Mouse (Mus musculus): ENCODE measurements around the gene F8a. TPM values are rescaled to one million over a fixed set of nuclear protein-coding genes. Genes with fewer than 3 reads are reported as not detected.

F8a gene
- 6.4 TPM for polyA plus RNA-seq (2014; fragmentation: Illumina TruSeq; extraction: RNeasy Lipid Tissue Mini Kit (QIAGEN cat#74804); ENCODE audit: insufficient read depth, low read depth, low replicate concordance)

DNA sequence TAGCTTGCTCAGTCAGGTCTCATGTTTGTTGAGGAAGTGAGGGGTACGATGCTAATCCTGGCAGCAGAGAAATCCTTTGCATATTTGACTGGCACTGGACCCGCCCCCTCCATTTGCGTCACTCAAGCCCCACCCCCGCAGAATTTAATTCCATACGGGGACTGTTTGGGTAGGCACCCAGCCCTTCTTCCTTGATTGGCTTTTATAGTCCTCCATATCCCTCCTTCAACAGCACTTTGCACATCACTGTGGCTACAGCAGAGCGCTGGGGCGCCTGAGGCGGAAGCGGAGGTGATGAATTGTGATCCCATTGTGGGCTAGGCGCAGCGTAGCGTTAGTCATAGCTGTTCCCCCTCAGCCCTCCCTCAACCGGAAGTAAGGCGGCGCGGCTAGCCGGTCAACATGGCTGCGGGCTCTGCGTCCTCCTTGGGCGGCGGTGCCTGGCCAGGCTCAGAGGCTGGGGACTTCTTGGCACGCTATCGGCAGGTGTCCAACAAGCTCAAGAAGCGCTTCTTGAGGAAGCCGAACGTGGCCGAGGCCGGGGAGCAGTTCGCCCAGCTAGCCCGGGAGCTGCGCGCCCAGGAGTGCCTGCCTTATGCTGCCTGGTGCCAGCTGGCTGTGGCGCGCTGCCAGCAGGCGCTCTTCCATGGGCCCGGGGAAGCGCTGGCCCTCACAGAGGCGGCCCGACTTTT, at the start of gene F8a:
Gene F8a, plus strand, starts transcription at position 378 of the 692 bp plus-strand sequence.

DNA sequence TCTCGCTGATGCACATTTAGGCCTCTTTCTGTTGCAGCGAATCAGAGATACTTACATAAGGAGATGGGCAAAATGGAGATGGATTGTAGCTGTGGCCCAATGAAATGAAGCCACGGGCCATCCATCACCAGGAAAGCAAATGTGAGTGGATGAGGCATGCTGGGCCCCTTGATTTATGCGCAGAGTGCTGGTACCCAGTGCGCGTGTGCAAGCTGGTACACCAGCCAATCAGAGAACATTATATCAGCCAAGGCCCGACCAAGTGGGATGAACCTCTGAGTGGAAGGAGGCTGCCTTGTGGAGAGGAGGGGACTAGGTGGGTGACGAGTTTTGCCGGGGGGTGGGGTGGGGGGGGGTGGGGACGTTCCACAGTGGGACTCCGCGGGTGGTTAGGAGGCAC, 36.2 kb upstream of the F8a start, which contains the start of gene Xlr3b:
Gene Xlr3b, plus strand, starts transcription at position 274 of the 400 bp plus-strand sequence.

DNA sequence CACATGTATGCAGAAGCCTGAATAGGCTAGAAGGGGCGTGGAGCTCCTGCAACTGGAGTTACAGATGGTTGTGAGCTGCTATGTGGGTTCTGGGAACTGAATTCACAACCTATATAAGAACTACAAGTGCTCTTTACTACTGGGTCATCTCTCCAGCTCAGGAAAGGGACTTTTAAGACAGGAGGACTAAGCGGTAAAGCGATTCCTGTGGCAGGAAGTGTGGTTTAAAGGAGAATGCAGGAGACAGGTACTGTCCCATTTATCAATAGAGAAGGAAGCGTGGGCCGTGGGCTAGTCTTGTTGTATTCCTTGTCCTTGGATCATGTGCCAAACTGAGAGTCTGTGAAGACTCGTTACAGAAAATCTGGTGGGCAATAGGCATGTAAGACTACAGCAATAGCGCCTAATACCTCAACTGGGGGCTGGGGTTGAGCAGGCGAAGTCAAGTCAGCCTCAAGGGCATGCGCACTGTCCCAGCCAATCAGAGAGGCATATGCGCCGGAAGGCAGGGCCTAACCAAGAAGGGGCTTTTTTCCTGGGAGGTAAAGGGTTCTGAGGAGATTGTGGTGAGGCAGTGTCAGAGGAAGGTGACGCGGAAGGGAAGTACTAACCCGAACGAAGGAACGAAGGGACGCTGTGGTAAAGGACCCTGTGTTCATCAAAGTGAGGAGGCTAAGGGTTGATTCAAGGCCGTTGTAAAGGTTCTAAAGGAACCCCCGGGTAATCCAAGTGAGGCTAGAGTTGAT, 14.1 kb upstream of the F8a start, which contains the start of gene Xlr4b:
Gene Xlr4b, plus strand, starts transcription at position 515 of the 746 bp plus-strand sequence.

DNA sequence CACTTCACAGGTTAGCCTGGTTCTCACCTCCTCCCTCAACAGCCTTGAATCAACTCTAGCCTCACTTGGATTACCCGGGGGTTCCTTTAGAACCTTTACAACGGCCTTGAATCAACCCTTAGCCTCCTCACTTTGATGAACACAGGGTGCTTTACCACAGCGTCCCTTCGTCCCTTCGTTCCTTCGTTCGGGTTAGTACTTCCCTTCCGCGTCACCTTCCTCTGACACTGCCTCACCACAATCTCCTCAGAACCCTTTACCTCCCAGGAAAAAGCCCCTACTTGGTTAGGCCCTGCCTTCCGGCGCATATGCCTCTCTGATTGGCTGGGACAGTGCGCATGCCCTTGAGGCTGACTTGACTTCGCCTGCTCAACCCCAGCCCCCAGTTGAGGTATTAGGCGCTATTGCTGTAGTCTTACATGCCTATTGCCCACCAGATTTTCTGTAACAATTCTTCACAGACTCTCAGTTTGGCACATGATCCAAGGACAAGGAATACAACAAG, 14.8 kb downstream of the F8a start, which contains the start of gene Xlr4c:
Gene Xlr4c, minus strand, starts transcription at position 310 of the 505 bp plus-strand sequence.

DNA sequence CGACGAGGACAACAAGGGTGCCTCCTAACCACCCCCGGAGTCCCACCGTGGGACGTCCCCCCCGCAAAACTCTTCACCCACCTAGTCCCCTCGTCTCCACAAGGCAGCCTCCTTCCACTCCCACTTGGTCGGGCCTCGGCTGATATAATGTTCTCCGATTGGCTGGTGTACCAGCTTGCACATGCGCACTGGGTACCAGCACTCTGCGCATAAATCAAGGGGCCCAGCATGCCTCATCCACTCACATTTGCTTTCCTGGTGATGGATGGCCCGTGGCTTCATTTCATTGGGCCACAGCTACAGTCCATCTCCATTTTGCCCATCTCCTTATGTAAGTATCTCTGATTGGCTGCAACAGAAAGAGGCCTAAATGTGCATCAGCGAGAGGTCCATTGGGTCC, 37.2 kb downstream of the F8a start, which contains the start of gene Xlr3c:
Gene Xlr3c, minus strand, starts transcription at position 121 of the 400 bp plus-strand sequence.

Other genes starting within 250 kb of the F8a start
- gene Zfp185, start 241.0 kb upstream of the F8a start, polyA plus RNA-seq (2014; fragmentation: Illumina TruSeq; extraction: RNeasy Lipid Tissue Mini Kit (QIAGEN cat#74804); ENCODE audit: insufficient read depth, low read depth, low replicate concordance) = 4.2 TPM
- not detected for gene Pnma5, start 191.2 kb upstream of the F8a start, polyA plus RNA-seq (2014; fragmentation: Illumina TruSeq; extraction: RNeasy Lipid Tissue Mini Kit (QIAGEN cat#74804); ENCODE audit: insufficient read depth, low read depth, low replicate concordance)
- not detected for gene Pnma3, start 163.5 kb upstream of the F8a start, polyA plus RNA-seq (2014; fragmentation: Illumina TruSeq; extraction: RNeasy Lipid Tissue Mini Kit (QIAGEN cat#74804); ENCODE audit: insufficient read depth, low read depth, low replicate concordance)
- gene Xlr4a, start 145.8 kb upstream of the F8a start, polyA plus RNA-seq (2014; fragmentation: Illumina TruSeq; extraction: RNeasy Lipid Tissue Mini Kit (QIAGEN cat#74804); ENCODE audit: insufficient read depth, low read depth, low replicate concordance) = 2.3 TPM
- gene Xlr3a, start 131.2 kb upstream of the F8a start, polyA plus RNA-seq (2014; fragmentation: Illumina TruSeq; extraction: RNeasy Lipid Tissue Mini Kit (QIAGEN cat#74804); ENCODE audit: insufficient read depth, low read depth, low replicate concordance) = 0.30 TPM
- not detected for gene Gm14685, start 111.2 kb upstream of the F8a start, polyA plus RNA-seq (2014; fragmentation: Illumina TruSeq; extraction: RNeasy Lipid Tissue Mini Kit (QIAGEN cat#74804); ENCODE audit: insufficient read depth, low read depth, low replicate concordance)
- gene Xlr5b, start 79.5 kb upstream of the F8a start, polyA plus RNA-seq (2014; fragmentation: Illumina TruSeq; extraction: RNeasy Lipid Tissue Mini Kit (QIAGEN cat#74804); ENCODE audit: insufficient read depth, low read depth, low replicate concordance) = not detected
- 0.70 TPM for gene DXBay18, start 78.8 kb upstream of the F8a start, polyA plus RNA-seq (2014; fragmentation: Illumina TruSeq; extraction: RNeasy Lipid Tissue Mini Kit (QIAGEN cat#74804); ENCODE audit: insufficient read depth, low read depth, low replicate concordance)
- gene Spin2d, start 51.3 kb upstream of the F8a start, polyA plus RNA-seq (2014; fragmentation: Illumina TruSeq; extraction: RNeasy Lipid Tissue Mini Kit (QIAGEN cat#74804); ENCODE audit: insufficient read depth, low read depth, low replicate concordance) = not detected
- gene Xlr3b, start 36.1 kb upstream of the F8a start, polyA plus RNA-seq (2014; fragmentation: Illumina TruSeq; extraction: RNeasy Lipid Tissue Mini Kit (QIAGEN cat#74804); ENCODE audit: insufficient read depth, low read depth, low replicate concordance) = 1.1 TPM
- gene Xlr4b, start 14.0 kb upstream of the F8a start, polyA plus RNA-seq (2014; fragmentation: Illumina TruSeq; extraction: RNeasy Lipid Tissue Mini Kit (QIAGEN cat#74804); ENCODE audit: insufficient read depth, low read depth, low replicate concordance) = 3.0 TPM
- 1.5 TPM for gene Xlr4c, start 14.8 kb downstream of the F8a start, polyA plus RNA-seq (2014; fragmentation: Illumina TruSeq; extraction: RNeasy Lipid Tissue Mini Kit (QIAGEN cat#74804); ENCODE audit: insufficient read depth, low read depth, low replicate concordance)
- not detected for gene Xlr3c, start 37.1 kb downstream of the F8a start, polyA plus RNA-seq (2014; fragmentation: Illumina TruSeq; extraction: RNeasy Lipid Tissue Mini Kit (QIAGEN cat#74804); ENCODE audit: insufficient read depth, low read depth, low replicate concordance)
- not detected for gene Xlr5a, start 64.7 kb downstream of the F8a start, polyA plus RNA-seq (2014; fragmentation: Illumina TruSeq; extraction: RNeasy Lipid Tissue Mini Kit (QIAGEN cat#74804); ENCODE audit: insufficient read depth, low read depth, low replicate concordance)
- not detected for gene Xlr5c, start 64.7 kb downstream of the F8a start, polyA plus RNA-seq (2014; fragmentation: Illumina TruSeq; extraction: RNeasy Lipid Tissue Mini Kit (QIAGEN cat#74804); ENCODE audit: insufficient read depth, low read depth, low replicate concordance)
- not detected for gene Gm45015, start 108.5 kb downstream of the F8a start, polyA plus RNA-seq (2014; fragmentation: Illumina TruSeq; extraction: RNeasy Lipid Tissue Mini Kit (QIAGEN cat#74804); ENCODE audit: insufficient read depth, low read depth, low replicate concordance)
- 4.8 TPM for gene Zfp275, start 114.3 kb downstream of the F8a start, polyA plus RNA-seq (2014; fragmentation: Illumina TruSeq; extraction: RNeasy Lipid Tissue Mini Kit (QIAGEN cat#74804); ENCODE audit: insufficient read depth, low read depth, low replicate concordance)
- not detected for gene Gm18336, start 170.4 kb downstream of the F8a start, polyA plus RNA-seq (2014; fragmentation: Illumina TruSeq; extraction: RNeasy Lipid Tissue Mini Kit (QIAGEN cat#74804); ENCODE audit: insufficient read depth, low read depth, low replicate concordance)
- gene Zfp92, start 182.8 kb downstream of the F8a start, polyA plus RNA-seq (2014; fragmentation: Illumina TruSeq; extraction: RNeasy Lipid Tissue Mini Kit (QIAGEN cat#74804); ENCODE audit: insufficient read depth, low read depth, low replicate concordance) = not detected
- 0.49 TPM for gene Trex2, start 207.1 kb downstream of the F8a start, polyA plus RNA-seq (2014; fragmentation: Illumina TruSeq; extraction: RNeasy Lipid Tissue Mini Kit (QIAGEN cat#74804); ENCODE audit: insufficient read depth, low read depth, low replicate concordance)
- gene Haus7, start 230.8 kb downstream of the F8a start, polyA plus RNA-seq (2014; fragmentation: Illumina TruSeq; extraction: RNeasy Lipid Tissue Mini Kit (QIAGEN cat#74804); ENCODE audit: insufficient read depth, low read depth, low replicate concordance) = 17.1 TPM

All from lung, adult 10 weeks (tissue).